Mouse (Mus musculus): ENCODE data around the gene Csl. TPM values are rescaled to one million over a fixed set of nuclear protein-coding genes. Genes with fewer than 3 reads are reported as not detected.

The Csl gene
- 0.24 and 0.37 TPM in 2 replicates for polyA plus RNA-seq (2016; fragmentation: Nextera tagmentation; extraction: Ambion mirVana)

DNA sequence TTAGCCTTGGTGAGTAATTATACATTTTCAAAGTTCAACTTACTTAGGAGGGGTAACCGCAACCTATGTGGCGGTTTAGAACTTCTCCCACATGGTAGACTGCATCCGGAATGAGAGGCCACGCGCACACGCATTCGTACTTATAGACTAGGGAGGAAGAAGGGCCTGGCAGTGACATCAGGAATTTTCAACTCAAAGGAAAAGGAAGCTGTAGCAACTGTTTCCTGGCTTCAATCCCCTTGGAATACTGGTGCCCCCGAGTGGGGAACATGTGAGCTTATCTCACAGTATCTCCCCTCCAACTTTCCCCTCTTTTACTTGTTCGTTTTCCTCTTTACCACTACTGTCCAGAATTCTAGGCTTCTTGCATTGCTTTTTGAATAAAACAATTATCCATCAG is at the start of gene Csl:
Csl (minus strand) TSS at position 101 of the 400 bp plus-strand sequence.
- H3K27me3 ChIP-seq (ENCODE audit: insufficient read depth, poor library complexity, severe bottlenecking) = no peaks in the 10 kb centered on the region
- no peak within 1 kb of the TSS for H3K27ac ChIP-seq
- no peak within 1 kb of the TSS for H3K4me3 ChIP-seq
- WGBS = 84% methylated on average over 9 of the region's 9 CpGs
- no peaks in the 10 kb centered on the region for H3K9me3 ChIP-seq
- H3K4me1 ChIP-seq = no peaks in the 10 kb centered on the region
- H3K36me3 ChIP-seq = no peaks in the 10 kb centered on the region
- DNase-seq (ENCODE audit: low spot score) = no peak

DNA sequence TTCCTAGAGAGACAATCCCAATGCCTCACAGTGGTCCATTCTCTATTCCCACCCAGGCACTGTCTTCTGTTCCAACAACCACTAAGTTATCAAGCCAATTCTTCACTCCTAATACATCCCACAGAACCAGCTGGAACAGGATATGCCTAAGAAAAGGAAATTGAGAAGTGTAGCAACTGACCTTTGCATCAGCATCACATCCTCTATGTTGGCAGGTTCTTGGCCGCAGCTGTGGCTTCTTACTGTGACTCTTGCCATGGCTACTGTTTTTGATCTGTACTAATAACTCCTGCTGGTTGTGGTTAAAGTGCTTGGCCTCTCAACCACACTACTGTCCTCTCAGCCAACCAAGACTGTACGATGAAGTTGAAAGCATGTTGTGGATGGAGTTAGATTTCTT is 30.0 kb upstream of the Csl start:
- Histone ChIP-seq H3K4me3 (no peak overlapping the region), H3K36me3 (no peaks in the 10 kb centered on the region), H3K27me3 (ENCODE audit: insufficient read depth, poor library complexity, severe bottlenecking) (no peaks in the 10 kb centered on the region), H3K9me3 (no peaks in the 10 kb centered on the region), H3K4me1 (no peaks in the 10 kb centered on the region), H3K27ac (no peak overlapping the region)
- no peak for DNase-seq (ENCODE audit: low spot score)
- 88% methylated on average over 2 of the region's 2 CpGs for WGBS

DNA sequence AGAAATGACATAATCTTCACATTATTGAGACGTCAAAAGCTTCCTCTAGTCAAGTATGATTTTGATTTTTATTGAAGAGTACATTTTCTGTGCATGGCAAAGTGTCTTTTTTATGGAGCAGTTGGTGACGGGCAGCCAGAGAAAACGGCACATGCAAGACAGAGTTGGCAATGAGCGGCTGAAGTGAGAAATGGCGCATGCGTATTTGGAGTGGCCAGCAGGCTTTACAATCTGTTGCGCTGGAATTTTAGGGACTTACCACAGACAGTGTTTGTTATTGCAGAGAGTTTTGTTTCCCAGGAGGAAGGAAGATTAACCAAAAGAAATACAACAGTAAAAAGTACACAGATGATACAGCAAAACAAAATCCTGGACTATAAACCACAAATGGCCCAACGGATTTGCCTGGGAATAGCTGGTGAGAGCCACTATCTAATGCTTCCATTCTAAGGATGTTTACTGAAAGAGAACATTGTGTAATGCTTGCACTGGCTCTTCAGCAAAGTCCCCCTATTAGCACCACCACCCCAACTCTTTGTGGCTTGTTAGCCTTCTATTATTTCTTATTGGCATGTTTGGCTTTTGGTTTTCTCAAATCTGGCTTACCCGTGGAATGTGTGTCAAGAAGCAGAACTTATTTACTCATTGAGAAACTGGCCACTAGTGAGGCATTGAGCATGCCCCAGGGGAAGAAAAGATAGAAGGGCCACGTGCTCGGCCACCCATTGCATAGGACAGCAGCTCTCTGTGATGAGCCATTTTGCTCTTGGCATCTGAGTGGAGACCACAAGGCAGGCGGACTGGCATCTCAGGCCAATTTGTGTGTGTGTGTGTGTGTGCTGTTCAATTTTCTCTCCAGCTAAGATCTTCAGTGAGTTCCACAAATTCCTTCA is 15.0 kb upstream of the Csl start:
- Histone ChIP-seq H3K36me3 (no peaks in the 10 kb centered on the region), H3K27me3 (ENCODE audit: insufficient read depth, poor library complexity, severe bottlenecking) (no peaks in the 10 kb centered on the region), H3K27ac (no peak overlapping the region), H3K4me3 (no peak overlapping the region), H3K9me3 (no peaks in the 10 kb centered on the region), H3K4me1 (no peaks in the 10 kb centered on the region)
- WGBS = 87% methylated on average over 12 of the region's 12 CpGs
- no peak for DNase-seq (ENCODE audit: low spot score)

DNA sequence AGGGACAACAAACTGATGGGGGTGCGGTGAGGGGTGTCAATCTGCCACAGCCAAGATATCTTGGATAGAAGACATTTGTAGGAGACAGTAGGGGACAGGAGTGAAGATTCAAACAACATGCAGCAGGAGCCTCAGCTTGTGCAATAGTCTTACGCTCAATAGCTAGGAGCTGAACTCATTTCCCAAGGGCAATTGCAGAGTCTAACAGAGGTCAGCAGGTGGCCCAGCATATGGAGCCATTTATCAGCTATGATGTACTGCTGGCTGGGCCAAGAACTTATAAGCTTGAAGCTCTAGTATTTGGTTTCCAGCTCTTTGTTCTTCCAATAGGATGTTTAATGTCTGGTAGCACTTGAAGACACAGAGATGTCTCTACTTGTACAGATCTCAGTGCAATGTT is 9.3 kb downstream of the Csl start:
- Histone ChIP-seq H3K4me1 (no peaks in the 10 kb centered on the region), H3K4me3 (no peak overlapping the region), H3K9me3 (no peaks in the 10 kb centered on the region), H3K27ac (no peak overlapping the region), H3K27me3 (ENCODE audit: insufficient read depth, poor library complexity, severe bottlenecking) (no peaks in the 10 kb centered on the region), H3K36me3 (no peaks in the 10 kb centered on the region)
- WGBS = 92% methylated on average over 2 of the region's 2 CpGs
- no peak for DNase-seq (ENCODE audit: low spot score)

DNA sequence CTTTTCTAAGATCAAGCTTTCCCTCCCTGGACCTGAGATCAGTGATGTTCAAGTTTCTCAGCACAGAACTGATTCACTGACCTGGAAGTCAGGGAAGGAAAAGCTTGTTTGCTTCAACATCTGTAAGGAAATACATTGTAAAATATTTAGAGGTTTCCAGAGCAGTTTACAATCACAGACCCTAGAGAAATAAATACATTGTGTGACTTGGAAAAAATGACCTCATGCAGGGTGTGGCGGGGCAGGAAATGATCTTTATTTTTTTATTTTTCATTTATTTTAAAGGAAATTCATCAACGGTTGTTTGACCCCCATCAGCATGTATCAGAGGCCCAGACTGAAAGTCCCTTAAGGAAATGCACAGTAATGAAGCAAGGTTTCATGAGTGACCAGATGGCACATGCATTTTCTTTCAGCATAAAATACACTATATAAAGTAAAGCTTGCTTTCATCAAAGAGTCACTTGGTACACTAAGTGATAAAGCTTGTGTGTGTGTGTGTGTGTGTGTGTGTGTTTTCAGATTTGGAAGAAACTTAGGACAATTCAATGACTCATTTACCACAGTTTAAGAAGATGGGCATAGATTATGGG is 10.7 kb downstream of the Csl start:
- Histone ChIP-seq H3K27me3 (ENCODE audit: insufficient read depth, poor library complexity, severe bottlenecking) (no peaks in the 10 kb centered on the region), H3K36me3 (no peaks in the 10 kb centered on the region)
- 66% methylated on average over 2 of the region's 2 CpGs for WGBS

DNA sequence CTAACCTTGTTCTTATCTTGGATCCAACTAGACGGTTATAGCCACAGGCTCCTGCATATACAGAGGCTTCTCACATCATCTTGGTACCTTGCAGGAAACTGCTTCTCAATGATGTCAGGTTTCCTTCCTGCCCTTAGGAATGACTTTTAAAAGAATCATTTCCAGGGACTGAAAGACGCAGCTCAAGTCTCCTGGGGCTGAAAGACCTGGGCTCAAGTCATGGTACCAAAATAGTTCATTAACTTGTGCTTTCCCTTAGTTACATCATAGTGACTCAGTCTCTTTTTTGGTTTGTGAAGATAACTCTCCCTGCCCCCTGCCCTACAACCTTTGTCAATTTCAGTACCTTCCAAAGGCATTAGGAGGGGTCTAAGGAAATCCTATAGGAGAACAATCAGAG is 11.4 kb downstream of the Csl start:
- H3K9me3 ChIP-seq = no peaks in the 10 kb centered on the region
- no peaks in the 10 kb centered on the region for H3K27me3 ChIP-seq (ENCODE audit: insufficient read depth, poor library complexity, severe bottlenecking)
- DNase-seq (ENCODE audit: low spot score) = no peak
- H3K36me3 ChIP-seq = no peaks in the 10 kb centered on the region
- no peaks in the 10 kb centered on the region for H3K4me1 ChIP-seq
- H3K27ac ChIP-seq = no peak overlapping the region
- no peak overlapping the region for H3K4me3 ChIP-seq
- 37% methylated on average over 2 of the region's 2 CpGs for WGBS

More for the DNA sequence above, 10.7 kb downstream of the Csl start:
- no peak for DNase-seq (ENCODE audit: low spot score)
- H3K9me3 ChIP-seq = no peaks in the 10 kb centered on the region
- no peaks in the 10 kb centered on the region for H3K4me1 ChIP-seq
- H3K4me3 ChIP-seq = no peak overlapping the region
- no peak overlapping the region for H3K27ac ChIP-seq

DNA sequence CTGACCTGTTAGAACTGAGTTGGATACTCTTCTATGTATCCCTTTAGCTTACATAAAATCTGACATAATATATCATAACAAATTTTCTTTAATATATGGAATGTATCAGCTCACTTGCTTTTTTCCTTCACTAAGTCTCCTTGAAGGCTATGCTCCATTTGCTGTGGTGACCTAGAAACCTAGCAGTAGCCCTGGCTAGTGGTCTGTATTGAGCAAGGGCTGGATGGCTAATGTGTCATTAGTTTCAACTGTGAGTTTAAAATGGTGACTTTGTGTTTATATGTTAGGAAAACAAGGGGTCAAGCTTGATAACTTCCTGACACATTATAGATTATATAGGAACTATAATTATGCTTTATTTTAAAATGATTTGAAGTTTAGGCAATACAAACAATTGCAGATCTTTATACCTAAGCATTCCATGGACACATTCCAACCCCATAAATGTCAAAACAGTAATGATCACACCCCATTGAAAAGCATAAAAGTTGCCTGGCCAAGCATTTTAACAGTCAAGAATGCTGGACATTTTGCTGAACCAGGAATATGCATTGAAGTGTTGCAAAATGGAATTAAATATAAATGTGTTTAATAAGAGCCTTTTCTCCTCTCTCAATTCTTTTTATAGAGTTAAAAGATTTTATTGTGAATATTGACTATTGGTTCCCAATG is 17.7 kb downstream of the Csl start:
- Histone ChIP-seq H3K36me3 (no peaks in the 10 kb centered on the region), H3K4me1 (no peaks in the 10 kb centered on the region), H3K27ac (no peak overlapping the region), H3K27me3 (ENCODE audit: insufficient read depth, poor library complexity, severe bottlenecking) (no peaks in the 10 kb centered on the region), H3K4me3 (no peak overlapping the region), H3K9me3 (no peaks in the 10 kb centered on the region)
- DNase-seq (ENCODE audit: low spot score) = no peak

DNA sequence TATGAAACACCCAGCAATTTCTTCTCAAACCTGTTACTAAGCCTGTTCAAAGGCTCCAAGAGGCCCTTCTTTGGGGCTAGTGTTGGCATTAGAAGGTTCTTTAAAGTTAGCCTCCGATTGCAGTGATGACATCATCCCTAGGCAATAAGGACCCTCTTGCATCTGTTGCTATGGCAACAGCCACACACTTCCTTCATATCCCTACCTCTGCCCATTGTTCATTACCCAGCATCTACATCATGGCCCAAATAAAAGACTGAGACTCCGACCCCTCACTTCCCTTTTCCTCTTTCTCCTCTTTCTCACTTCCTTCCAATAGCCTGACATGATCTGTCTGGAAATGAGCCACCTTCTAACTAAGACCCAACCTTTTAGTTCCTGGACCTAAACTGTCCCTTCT is 46.3 kb downstream of the Csl start:
- WGBS = 72% methylated on average over 2 of the region's 2 CpGs
- Histone ChIP-seq H3K4me1 (no peaks in the 10 kb centered on the region), H3K4me3 (no peak overlapping the region), H3K9me3 (no peaks in the 10 kb centered on the region), H3K27ac (no peak overlapping the region), H3K36me3 (no peaks in the 10 kb centered on the region), H3K27me3 (ENCODE audit: insufficient read depth, poor library complexity, severe bottlenecking) (no peaks in the 10 kb centered on the region)
- DNase-seq (ENCODE audit: low spot score) = no peak

DNA sequence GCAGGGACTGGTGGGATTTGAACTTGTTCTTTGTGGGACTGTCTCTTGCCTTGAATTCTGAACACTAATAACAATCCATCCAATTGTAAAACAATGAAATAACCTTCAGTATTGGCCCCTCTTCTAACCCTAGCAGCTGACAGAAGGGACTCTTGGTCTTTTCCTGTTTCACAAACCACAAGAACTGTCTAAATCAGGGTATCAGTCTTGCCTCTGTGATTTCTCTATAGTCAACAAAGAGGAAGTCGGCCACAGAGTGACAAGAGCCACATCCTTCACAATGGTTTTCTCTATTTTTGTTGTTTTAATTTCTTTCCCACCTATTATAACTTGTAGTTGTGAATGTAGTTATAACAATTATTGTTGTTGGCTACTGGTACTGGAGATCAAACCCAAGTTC is 47.9 kb downstream of the Csl start:
- no peak for DNase-seq (ENCODE audit: low spot score)
- Histone ChIP-seq H3K36me3 (no peaks in the 10 kb centered on the region), H3K4me3 (no peak overlapping the region), H3K4me1 (no peaks in the 10 kb centered on the region), H3K9me3 (no peaks in the 10 kb centered on the region), H3K27ac (no peak overlapping the region), H3K27me3 (ENCODE audit: insufficient read depth, poor library complexity, severe bottlenecking) (no peaks in the 10 kb centered on the region)
- 73% methylated on average over 1 of the region's 1 CpGs for WGBS
